Mouse (Mus musculus): ENCODE results near the gene Hps4.

DNA sequence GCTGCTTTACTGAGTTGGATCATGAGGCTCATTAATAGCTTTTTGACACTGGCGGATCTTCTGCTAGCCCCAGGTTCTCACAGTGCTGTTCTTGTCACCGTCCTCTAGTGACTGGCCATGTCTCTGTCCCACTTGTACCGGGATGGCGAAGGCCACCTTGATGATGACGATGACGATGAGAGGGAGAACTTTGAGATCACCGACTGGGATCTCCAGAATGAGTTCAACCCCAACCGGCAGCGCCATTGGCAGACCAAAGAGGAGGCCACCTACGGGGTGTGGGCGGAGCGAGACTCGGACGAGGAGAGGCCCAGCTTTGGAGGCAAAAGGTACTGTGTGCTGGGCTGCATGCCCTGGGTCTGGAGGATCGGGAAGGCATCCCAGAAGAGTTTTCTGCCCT is 15.0 kb upstream of the Hps4 start:
- TF ChIP-seq GATA1 (IDR thresholded peaks at IDR 0.05; ENCODE audit: low read length) (no peak), TAL1 (IDR thresholded peaks at IDR 0.05; ENCODE audit: low read length) (no peak)
